Comparison of ENCODE assay signal across 9 mouse cellular contexts in the genomic region with DNA sequence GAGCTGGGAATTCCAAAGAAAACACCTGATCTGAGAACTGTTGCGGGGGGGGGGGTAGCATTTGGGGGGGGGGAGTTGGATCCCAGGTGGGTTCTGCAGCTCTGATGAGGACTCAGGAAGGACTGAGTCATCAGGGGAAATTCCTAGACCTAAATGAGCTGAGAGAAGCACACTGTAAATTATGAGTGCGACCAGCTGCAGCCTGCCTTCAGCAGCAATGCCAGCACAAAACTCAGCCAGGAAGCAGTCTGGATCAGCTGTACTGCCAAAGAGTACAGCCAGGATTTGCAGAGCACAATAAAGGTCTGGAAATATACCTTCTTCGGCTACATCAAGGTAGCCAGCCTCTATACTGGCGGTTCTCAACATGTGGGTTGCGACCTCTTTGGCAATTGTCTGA.
DNase-seq lines count a peak whose midpoint lies in the region; ATAC-seq and TF ChIP-seq lines count a peak whose summit lies in the region.
"Had no signal": no experiment of that assay in that cellular context is flagged by ENCODE, and none has a peak within 500 bp of the region (broad histone marks: within the 10 kb centered on the region; RNA-seq: fewer than 3 reads in every experiment).

No protein-coding gene starts in this region.

- no peak for TF ChIP-seq EP300 in lung, postnatal 0 days (IDR thresholded peaks at IDR 0.05)

- H3K9ac ChIP-seq in heart, embryonic 16.5 days (ENCODE audit: low read length), result no peak overlapping the region
- H3K9ac ChIP-seq in lung, postnatal 0 days (replicated peaks; ENCODE audit: low read depth), result no peak overlapping the region
- H3K9ac ChIP-seq in neural tube, embryonic 15.5 days (replicated peaks), result no peak overlapping the region

- DNase-seq in heart, postnatal 25 days (ENCODE audit: low spot score), result no peak
- peak; percentile 80 for DNase-seq in Muller cell, postnatal 12 days (ENCODE audit: inconsistent ontology term)
- peak; percentile 47 to 56 for DNase-seq in heart, postnatal 10 days
- DNase-seq in lung, postnatal 0 days (ENCODE audit: low spot score), result peak; percentile 54
- no peak for DNase-seq in ovary, postnatal 36 days (ENCODE audit: low spot score)
- DNase-seq: cerebellum, adult 18-20 months had no signal

- H3K27ac ChIP-seq in heart, embryonic 16.5 days (ENCODE audit: low read length), result peak overlapping the region; percentile 51; the same call in 1 of the 2 replicates
- no peak overlapping the region for H3K27ac ChIP-seq in lung, postnatal 0 days (ENCODE audit: low read length)
- H3K27ac ChIP-seq in neural tube, embryonic 15.5 days (replicated peaks), result no peak overlapping the region

- H3K4me3 ChIP-seq in heart, embryonic 16.5 days (ENCODE audit: low read length), result no peak overlapping the region
- H3K4me3 ChIP-seq in lung, postnatal 0 days (ENCODE audit: low read depth, low read length), result no peak overlapping the region
- no peak overlapping the region for H3K4me3 ChIP-seq in neural tube, embryonic 15.5 days (replicated peaks)

- no peaks in the 10 kb centered on the region for H3K27me3 ChIP-seq in heart, embryonic 16.5 days (ENCODE audit: control insufficient read depth, insufficient read depth, low read length)
- H3K27me3 ChIP-seq in lung, postnatal 0 days (replicated peaks; ENCODE audit: insufficient read depth, low read length), result no peaks in the 10 kb centered on the region
- H3K27me3 ChIP-seq in neural tube, embryonic 15.5 days (replicated peaks), result no peaks in the 10 kb centered on the region

- H3K4me1 ChIP-seq in heart, embryonic 16.5 days (ENCODE audit: control insufficient read depth, insufficient read depth, low read length), result peaks cover 14% of the 10 kb centered on the region
- H3K4me1 ChIP-seq in lung, postnatal 0 days (ENCODE audit: insufficient read depth, low read depth, low read length), result 0 out of 2 replicates have a peak, but pooled peaks cover 4% of the 10 kb centered on the region
- no peaks in the 10 kb centered on the region for H3K4me1 ChIP-seq in neural tube, embryonic 15.5 days

- no peaks in the 10 kb centered on the region for H3K36me3 ChIP-seq in heart, embryonic 16.5 days (ENCODE audit: control insufficient read depth, insufficient read depth)
- H3K36me3 ChIP-seq in lung, postnatal 0 days (ENCODE audit: insufficient read depth, low read length), result no peaks in the 10 kb centered on the region
- H3K36me3 ChIP-seq in neural tube, embryonic 15.5 days, result no peaks in the 10 kb centered on the region

- no peaks in the 10 kb centered on the region for H3K9me3 ChIP-seq in heart, embryonic 16.5 days (replicated peaks; ENCODE audit: control insufficient read depth, low read length)
- H3K9me3 ChIP-seq in lung, postnatal 0 days (ENCODE audit: low read length), result no peaks in the 10 kb centered on the region
- no peaks in the 10 kb centered on the region for H3K9me3 ChIP-seq in neural tube, embryonic 15.5 days (replicated peaks)

- no peak for ATAC-seq in heart, embryonic 16.5 days (replicated peaks; ENCODE audit: extremely low read depth, insufficient read depth, low FRiP score)
- peak; percentile 25; the same call in 1 of the 2 replicates for ATAC-seq in lung, postnatal 0 days
- no peak for ATAC-seq in neural tube, embryonic 15.5 days (ENCODE audit: low FRiP score)
- ATAC-seq in activated CD4-positive, CD25-positive, alpha-beta regulatory T cell, adult 4 months, result no peak

- no peak for TF ChIP-seq CTCF in lung, postnatal 0 days (IDR thresholded peaks at IDR 0.05)

- H3K4me2 ChIP-seq in heart, embryonic 16.5 days (ENCODE audit: low read depth, low read length), result no peak overlapping the region
- H3K4me2 ChIP-seq in lung, postnatal 0 days (replicated peaks; ENCODE audit: low read depth, low read length), result no peak overlapping the region
- H3K4me2 ChIP-seq in neural tube, embryonic 15.5 days, result no peak overlapping the region

- WGBS in heart, embryonic 16.5 days, result 63% methylated on average over 5 of the region's 5 CpGs
- 52% methylated on average over 5 of the region's 5 CpGs for WGBS in lung, postnatal 0 days
- 78% methylated on average over 5 of the region's 5 CpGs for WGBS in neural tube, embryonic 15.5 days

- intact Hi-C loops in heart, postnatal 25 days (cut with DNase I), result no loop called here
- intact Hi-C loops in heart, postnatal 10 days (cut with DNase I), result no loop called here

Comparison
In these comparisons a context has a peak if more than half of its experiments do, and no peak if none do; other contexts are left out.
1. DNase-seq: peak in Muller cell, postnatal 12 days (single experiment), heart, postnatal 10 days (2 of 2) and lung, postnatal 0 days (single experiment); none in heart, postnatal 25 days (single experiment) and ovary, postnatal 36 days (single experiment).